16 mouse cellular contexts compared by ENCODE assay signal in the genomic region with DNA sequence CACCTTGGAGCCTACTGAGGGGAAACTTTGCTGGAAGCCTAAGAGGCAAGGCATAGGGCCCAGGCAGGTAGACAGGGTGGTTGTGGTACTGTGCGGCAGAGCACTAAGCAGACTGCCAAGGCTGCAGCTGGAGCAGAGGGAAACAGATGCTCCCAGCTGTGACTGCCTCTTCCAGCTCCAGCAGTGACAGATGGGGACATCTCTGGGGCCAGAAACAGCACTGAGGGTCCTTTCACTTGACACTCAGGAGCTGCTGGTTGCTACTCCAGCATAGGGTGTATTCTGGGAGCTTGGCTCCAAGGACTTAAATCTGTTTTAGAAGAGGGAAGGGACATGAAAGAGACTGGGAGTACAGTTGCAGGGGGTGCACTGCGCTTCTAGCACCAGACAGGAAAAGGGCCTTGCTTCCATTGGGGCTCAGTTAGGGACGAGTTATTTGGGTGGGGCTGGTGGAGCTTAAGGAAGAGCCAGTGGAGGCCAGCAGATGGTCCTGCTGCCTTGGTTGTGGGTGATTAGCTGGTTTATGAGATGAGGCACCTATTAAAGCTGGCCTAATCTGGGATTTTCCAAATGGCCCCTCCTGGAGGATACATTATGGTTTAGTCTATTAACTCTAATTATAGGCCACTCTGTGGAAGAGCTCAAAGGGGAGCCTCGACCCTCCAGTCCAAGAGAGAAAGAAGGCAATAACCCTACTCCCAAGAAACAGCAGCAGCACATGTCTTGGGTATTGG. TPM values are rescaled to one million over a fixed set of nuclear protein-coding genes. Genes with fewer than 3 reads are reported as not detected.
DNase-seq lines count a peak whose midpoint lies in the region; ATAC-seq and TF ChIP-seq lines count a peak whose summit lies in the region.
"Had no signal": no experiment of that assay in that cellular context is flagged by ENCODE, and none has a peak within 500 bp of the region (broad histone marks: within the 10 kb centered on the region; RNA-seq: fewer than 3 reads in every experiment).

No protein-coding gene starts in this region.

- no peak for TF ChIP-seq POLR2A in heart, adult 2 months (IDR thresholded peaks at IDR 0.05; ENCODE audit: insufficient read depth, low read depth, low read length)
- no peak; the same call in 1 of the 2 replicates for TF ChIP-seq POLR2A in small intestine, adult 2 months (IDR thresholded peaks at IDR 0.05; ENCODE audit: low read depth, low read length)

- DNase-seq in heart, adult 2 months: peak; percentile 55 to 59
- DNase-seq in heart, embryonic 10.5 days (ENCODE audit: low spot score): no peak
- DNase-seq in layer of hippocampus, adult 11-12 months (ENCODE audit: low spot score): peak; percentile 21
- no peak for DNase-seq in layer of hippocampus, adult 8-10 months (ENCODE audit: low spot score in 2 of 2)
- DNase-seq in stomach, postnatal 0 days (ENCODE audit: low spot score): no peak
- DNase-seq: cerebellum, adult 18-20 months; kidney, postnatal 14 days; liver, embryonic 13.5 days had no signal

- H3K27ac ChIP-seq in heart, adult 2 months: peak overlapping the region; percentile 26; the same call in 1 of the 2 replicates
- no peak overlapping the region for H3K27ac ChIP-seq in heart, embryonic 10.5 days
- peak overlapping the region; percentile 7; the same call in 1 of the 2 replicates for H3K27ac ChIP-seq in stomach, embryonic 14.5 days (ENCODE audit: low read length)
- H3K27ac ChIP-seq in stomach, postnatal 0 days (replicated peaks): no peak overlapping the region
- peak overlapping the region; percentile 96 for H3K27ac ChIP-seq in small intestine, adult 2 months (ENCODE audit: insufficient read depth, low read depth, low read length)
- H3K27ac ChIP-seq: hindbrain, embryonic 13.5 days; left cerebral cortex, adult 2 months; liver, embryonic 13.5 days had no signal

- H3K36me3 ChIP-seq in heart, adult 2 months (ENCODE audit: control insufficient read depth, insufficient read depth, low read length): peaks cover 6% of the 10 kb centered on the region
- no peaks in the 10 kb centered on the region for H3K36me3 ChIP-seq in heart, embryonic 10.5 days
- H3K36me3 ChIP-seq in stomach, embryonic 14.5 days (ENCODE audit: control insufficient read depth, insufficient read depth, low read length): no peaks in the 10 kb centered on the region
- no peaks in the 10 kb centered on the region for H3K36me3 ChIP-seq in stomach, postnatal 0 days (ENCODE audit: control insufficient read depth, insufficient read depth, low read length)
- H3K36me3 ChIP-seq in small intestine, adult 2 months (ENCODE audit: control insufficient read depth, insufficient read depth, low read length): peaks cover 12% of the 10 kb centered on the region
- H3K36me3 ChIP-seq: hindbrain, embryonic 13.5 days; liver, embryonic 13.5 days had no signal

- intact Hi-C loops in heart, adult 2 months (cut with DNase I): no loop called here

- TF ChIP-seq EP300 in heart, adult 2 months (IDR thresholded peaks at IDR 0.05; ENCODE audit: insufficient read depth, low read depth, low read length): peak; percentile 68; the same call in 1 of the 2 replicates
- TF ChIP-seq EP300 in stomach, postnatal 0 days (optimal IDR thresholded peaks at IDR 0.05): no peak

- no peaks in the 10 kb centered on the region for H3K27me3 ChIP-seq in heart, adult 2 months (ENCODE audit: control insufficient read depth, insufficient read depth, low read length)
- no peaks in the 10 kb centered on the region for H3K27me3 ChIP-seq in heart, embryonic 10.5 days (ENCODE audit: insufficient read depth, poor library complexity, severe bottlenecking)
- H3K27me3 ChIP-seq in stomach, embryonic 14.5 days (ENCODE audit: control insufficient read depth, insufficient read depth, low read length): no peaks in the 10 kb centered on the region
- no peaks in the 10 kb centered on the region for H3K27me3 ChIP-seq in stomach, postnatal 0 days (ENCODE audit: control insufficient read depth, insufficient read depth, low read length)
- H3K27me3 ChIP-seq in small intestine, adult 2 months (ENCODE audit: control insufficient read depth, insufficient read depth, low read length): no peaks in the 10 kb centered on the region
- H3K27me3 ChIP-seq: liver, embryonic 13.5 days had no signal

- TF ChIP-seq CTCF in heart, adult 2 months (IDR thresholded peaks at IDR 0.05): no peak
- TF ChIP-seq CTCF in stomach, postnatal 0 days (IDR thresholded peaks at IDR 0.05; ENCODE audit: low read depth): no peak
- no peak for TF ChIP-seq CTCF in small intestine, adult 2 months (IDR thresholded peaks at IDR 0.05; ENCODE audit: extremely low read depth, insufficient read length, insufficient replicate concordance, low read depth, low read length)

- no peaks in the 10 kb centered on the region for H3K79me2 ChIP-seq in heart, adult 2 months (replicated peaks; ENCODE audit: control insufficient read depth, insufficient read depth, low read length)

- H3K4me3 ChIP-seq in heart, adult 2 months: no peak overlapping the region
- no peak overlapping the region for H3K4me3 ChIP-seq in heart, embryonic 10.5 days
- H3K4me3 ChIP-seq in stomach, embryonic 14.5 days (ENCODE audit: low read depth, low read length): no peak overlapping the region
- no peak overlapping the region for H3K4me3 ChIP-seq in stomach, postnatal 0 days (ENCODE audit: low read depth, low read length)
- H3K4me3 ChIP-seq in small intestine, adult 2 months (ENCODE audit: low read depth, low read length): peak overlapping the region; percentile 32
- H3K4me3 ChIP-seq: hindbrain, embryonic 13.5 days; left cerebral cortex, adult 2 months had no signal

- no peak overlapping the region for H3K9ac ChIP-seq in heart, adult 2 months (ENCODE audit: low read depth, low read length)
- no peak overlapping the region for H3K9ac ChIP-seq in stomach, embryonic 14.5 days (replicated peaks; ENCODE audit: low read depth, low read length)
- H3K9ac ChIP-seq in stomach, postnatal 0 days (ENCODE audit: low read length): no peak overlapping the region
- H3K9ac ChIP-seq: hindbrain, embryonic 13.5 days; liver, embryonic 13.5 days had no signal

- WGBS in heart, adult 2 months: 62% methylated on average over 4 of the region's 4 CpGs
- WGBS in heart, embryonic 10.5 days: 47% methylated on average over 4 of the region's 4 CpGs
- WGBS in stomach, embryonic 14.5 days: 48% methylated on average over 4 of the region's 4 CpGs
- WGBS in stomach, postnatal 0 days: 57% methylated on average over 4 of the region's 4 CpGs
- WGBS in small intestine, adult 2 months: 49% methylated on average over 4 of the region's 4 CpGs

- ATAC-seq in stomach, embryonic 14.5 days (ENCODE audit: insufficient number of reproducible peaks, insufficient read depth, low FRiP score, low read depth): no peak
- no peak for ATAC-seq in stomach, postnatal 0 days (ENCODE audit: low FRiP score, low TSS enrichment)
- no peak for ATAC-seq in erythroblast, adult 5-6 weeks (replicated peaks; ENCODE audit: low FRiP score, poor library complexity, severe bottlenecking)
- ATAC-seq: activated CD4-positive, CD25-positive, alpha-beta regulatory T cell, adult 4 months had no signal

- H3K9me3 ChIP-seq in heart, embryonic 10.5 days: no peaks in the 10 kb centered on the region
- H3K9me3 ChIP-seq in stomach, embryonic 14.5 days (ENCODE audit: control insufficient read depth, low read depth, low read length): no peaks in the 10 kb centered on the region
- no peaks in the 10 kb centered on the region for H3K9me3 ChIP-seq in stomach, postnatal 0 days (ENCODE audit: control insufficient read depth, low read length)
- H3K9me3 ChIP-seq: hindbrain, embryonic 13.5 days; liver, embryonic 13.5 days had no signal

- H3K4me1 ChIP-seq in heart, adult 2 months (ENCODE audit: control insufficient read depth, insufficient read depth, low read length): peaks cover 16% of the 10 kb centered on the region
- peaks cover 53% of the 10 kb centered on the region for H3K4me1 ChIP-seq in heart, embryonic 10.5 days
- H3K4me1 ChIP-seq in stomach, embryonic 14.5 days (ENCODE audit: control insufficient read depth, insufficient read depth, low read length): peaks cover 30% of the 10 kb centered on the region
- peaks cover 10% of the 10 kb centered on the region; the same call in 1 of the 2 replicates for H3K4me1 ChIP-seq in stomach, postnatal 0 days (replicated peaks; ENCODE audit: control insufficient read depth, insufficient read depth)
- H3K4me1 ChIP-seq in small intestine, adult 2 months (ENCODE audit: control insufficient read depth, insufficient read depth, insufficient read length, low read length): peaks cover 16% of the 10 kb centered on the region

- H3K4me2 ChIP-seq in stomach, embryonic 14.5 days (replicated peaks; ENCODE audit: low read depth, low read length): no peak overlapping the region
- no peak overlapping the region for H3K4me2 ChIP-seq in stomach, postnatal 0 days (replicated peaks; ENCODE audit: low read depth)
- H3K4me2 ChIP-seq: hindbrain, embryonic 13.5 days; liver, embryonic 13.5 days; midbrain, embryonic 11.5 days had no signal

RNA-seq across cellular contexts. Expression of gene Epha1, which starts 2.3 kb away (rescaled TPM):
- under 1 TPM; 0.14 to 0.16 TPM for total RNA-seq in heart, adult 2 months (2021)
- 0.50 and 0.94 TPM in 2 replicates for polyA plus RNA-seq in heart, adult 2 months (2012; rRNA removed)
- polyA plus RNA-seq in heart, embryonic 10.5 days (2016; fragmentation: Nextera tagmentation; extraction: Ambion mirVana): 3.0 and 4.8 TPM in 2 replicates
- under 1 TPM; 0.14 to 0.36 (median 0.15) TPM for total RNA-seq in layer of hippocampus, adult 8-10 months (2022)
- 4.0 and 5.3 TPM in 2 replicates for polyA plus RNA-seq in stomach, embryonic 14.5 days (2014; fragmentation: Nextera tagmentation; extraction: Ambion mirVana)
- 19.9 and 20.1 TPM in 2 replicates for polyA plus RNA-seq in stomach, postnatal 0 days (2015; fragmentation: Nextera tagmentation; extraction: Ambion mirVana)
- 28.8 and 64.8 TPM in 2 replicates for polyA plus RNA-seq in small intestine, adult 2 months (2012; rRNA removed)
- not detected in 2 replicates for total RNA-seq in erythroblast, adult 5-6 weeks (2015; ENCODE audit: low replicate concordance)
- total RNA-seq in erythroblast, adult 5-6 weeks (2017; ENCODE audit: low replicate concordance): not detected in 2 replicates

RNA-seq across cellular contexts. Expression of gene Zyx, which starts 21.4 kb away (rescaled TPM):
- 10 to 100 TPM; 45.8 to 60.2 TPM for total RNA-seq in heart, adult 2 months (2021)
- 77.7 and 110 TPM in 2 replicates for polyA plus RNA-seq in heart, adult 2 months (2012; rRNA removed)
- polyA plus RNA-seq in heart, embryonic 10.5 days (2016; fragmentation: Nextera tagmentation; extraction: Ambion mirVana): 165 and 193 TPM in 2 replicates
- 10 to 100 TPM; 36.5 to 52.5 (median 44.5) TPM for total RNA-seq in layer of hippocampus, adult 8-10 months (2022)
- polyA plus RNA-seq in stomach, embryonic 14.5 days (2014; fragmentation: Nextera tagmentation; extraction: Ambion mirVana): 112 and 117 TPM in 2 replicates
- 60.5 and 68.0 TPM in 2 replicates for polyA plus RNA-seq in stomach, postnatal 0 days (2015; fragmentation: Nextera tagmentation; extraction: Ambion mirVana)
- 104 and 222 TPM in 2 replicates for polyA plus RNA-seq in small intestine, adult 2 months (2012; rRNA removed)
- total RNA-seq in erythroblast, adult 5-6 weeks (2015; ENCODE audit: low replicate concordance): 74.0 and 87.0 TPM in 2 replicates
- 7.7 and 14.1 TPM in 2 replicates for total RNA-seq in erythroblast, adult 5-6 weeks (2017; ENCODE audit: low replicate concordance)

RNA-seq across cellular contexts. Expression of gene Tas2r143, which starts 29.2 kb away (rescaled TPM):
- not detected for total RNA-seq in heart, adult 2 months (2021)
- 0.20 and 0.29 TPM in 2 replicates for polyA plus RNA-seq in heart, adult 2 months (2012; rRNA removed)
- polyA plus RNA-seq in heart, embryonic 10.5 days (2016; fragmentation: Nextera tagmentation; extraction: Ambion mirVana): not detected in 2 replicates
- total RNA-seq in layer of hippocampus, adult 8-10 months (2022): not detected
- polyA plus RNA-seq in stomach, embryonic 14.5 days (2014; fragmentation: Nextera tagmentation; extraction: Ambion mirVana): not detected in 2 replicates
- polyA plus RNA-seq in stomach, postnatal 0 days (2015; fragmentation: Nextera tagmentation; extraction: Ambion mirVana): not detected in 2 replicates
- polyA plus RNA-seq in small intestine, adult 2 months (2012; rRNA removed): not detected in 2 replicates
- not detected in 2 replicates for total RNA-seq in erythroblast, adult 5-6 weeks (2015; ENCODE audit: low replicate concordance)
- not detected in 2 replicates for total RNA-seq in erythroblast, adult 5-6 weeks (2017; ENCODE audit: low replicate concordance)
- total RNA-seq: left cerebral cortex, adult 2 months had no signal
- polyA plus RNA-seq: activated CD4-positive, CD25-positive, alpha-beta regulatory T cell, adult 4 months; hindbrain, embryonic 13.5 days; liver, embryonic 13.5 days; midbrain, embryonic 11.5 days; testis, adult 2 months had no signal

RNA-seq across cellular contexts. Expression of gene Tas2r135, which starts 34.4 kb away (rescaled TPM):
- total RNA-seq in heart, adult 2 months (2021): under 1 TPM in 1 of 2 experiments, not detected in 1; 0.27 TPM
- not detected in 2 replicates for polyA plus RNA-seq in heart, adult 2 months (2012; rRNA removed)
- not detected in 2 replicates for polyA plus RNA-seq in heart, embryonic 10.5 days (2016; fragmentation: Nextera tagmentation; extraction: Ambion mirVana)
- total RNA-seq in layer of hippocampus, adult 8-10 months (2022): under 1 TPM in 1 of 4 experiments, not detected in 3; 0.29 TPM
- polyA plus RNA-seq in stomach, embryonic 14.5 days (2014; fragmentation: Nextera tagmentation; extraction: Ambion mirVana): not detected in 2 replicates
- not detected in 2 replicates for polyA plus RNA-seq in stomach, postnatal 0 days (2015; fragmentation: Nextera tagmentation; extraction: Ambion mirVana)
- not detected in 2 replicates for polyA plus RNA-seq in small intestine, adult 2 months (2012; rRNA removed)
- not detected in 2 replicates for total RNA-seq in erythroblast, adult 5-6 weeks (2015; ENCODE audit: low replicate concordance)
- total RNA-seq in erythroblast, adult 5-6 weeks (2017; ENCODE audit: low replicate concordance): not detected in 2 replicates
- total RNA-seq: left cerebral cortex, adult 2 months had no signal
- polyA plus RNA-seq: hindbrain, embryonic 13.5 days; liver, embryonic 13.5 days; midbrain, embryonic 11.5 days; testis, adult 2 months had no signal

RNA-seq across cellular contexts. Expression of gene Fam131b, which starts 46.4 kb away (rescaled TPM):
- total RNA-seq in heart, adult 2 months (2021): under 1 TPM; 0.60 to 0.61 TPM
- 0.82 and 0.88 TPM in 2 replicates for polyA plus RNA-seq in heart, adult 2 months (2012; rRNA removed)
- polyA plus RNA-seq in heart, embryonic 10.5 days (2016; fragmentation: Nextera tagmentation; extraction: Ambion mirVana): 0.21 and 0.30 TPM in 2 replicates
- 10 to 100 TPM; 72.3 to 80.0 (median 75.9) TPM for total RNA-seq in layer of hippocampus, adult 8-10 months (2022)
- polyA plus RNA-seq in stomach, embryonic 14.5 days (2014; fragmentation: Nextera tagmentation; extraction: Ambion mirVana): 0.34 and 0.48 TPM in 2 replicates
- polyA plus RNA-seq in stomach, postnatal 0 days (2015; fragmentation: Nextera tagmentation; extraction: Ambion mirVana): 0.10 and 0.12 TPM in 2 replicates
- polyA plus RNA-seq in small intestine, adult 2 months (2012; rRNA removed): 0.10 and 0.19 TPM in 2 replicates
- total RNA-seq in erythroblast, adult 5-6 weeks (2015; ENCODE audit: low replicate concordance): not detected in 2 replicates
- not detected in 2 replicates for total RNA-seq in erythroblast, adult 5-6 weeks (2017; ENCODE audit: low replicate concordance)
- polyA plus RNA-seq: activated CD4-positive, CD25-positive, alpha-beta regulatory T cell, adult 4 months had no signal

Comparison
In these comparisons a context has a peak if more than half of its experiments do, and no peak if none do; other contexts are left out.
1. DNase-seq: peak in heart, adult 2 months (2 of 2) and layer of hippocampus, adult 11-12 months (single experiment); none in heart, embryonic 10.5 days (single experiment), layer of hippocampus, adult 8-10 months (0 of 2) and stomach, postnatal 0 days (single experiment).
2. H3K27ac ChIP-seq: peak in heart, adult 2 months (single experiment), stomach, embryonic 14.5 days (single experiment) and small intestine, adult 2 months (single experiment); none in heart, embryonic 10.5 days (single experiment) and stomach, postnatal 0 days (single experiment).